ENCODE assay signal across 21 mouse cellular contexts in genomic region chr3:68948918-68949317, GRCm38 (mm10). TPM values are rescaled to one million over a fixed set of nuclear protein-coding genes. Genes with fewer than 3 reads are reported as not detected.
DNase-seq lines count a peak whose midpoint lies in the region; ATAC-seq lines count a peak whose summit lies in the region.
"Had no signal": no experiment of that assay in that cellular context is flagged by ENCODE, and none has a peak within 500 bp of the region (broad histone marks: within the 10 kb centered on the region; RNA-seq: fewer than 3 reads in every experiment).

No protein-coding gene starts in this region.

- DNase-seq in cerebellum, postnatal 14 days = peak; percentile 56 to 76
- DNase-seq in cerebellum, adult 11 months = no peak
- peak; percentile 37 for DNase-seq in midbrain, embryonic 14.5 days
- no peak for DNase-seq in midbrain, embryonic 10.5 days (ENCODE audit: low spot score)
- DNase-seq in embryo, embryonic 10 days (ENCODE audit: low spot score) = no peak
- DNase-seq: adrenal gland, adult 8-10 months; cerebellum, adult 8-10 months; gastrocnemius, adult 2 months; heart, postnatal 36 days; kidney, adult 18-20 months; lung, postnatal 4 days; thymus, postnatal 14 days had no signal

- no peaks in the 10 kb centered on the region for H3K9me3 ChIP-seq in hindbrain, embryonic 16.5 days (ENCODE audit: control insufficient read depth, low read length)
- no peaks in the 10 kb centered on the region for H3K9me3 ChIP-seq in hindbrain, embryonic 12.5 days (replicated peaks)
- H3K9me3 ChIP-seq in midbrain, embryonic 14.5 days (ENCODE audit: control insufficient read depth, low read length) = no peaks in the 10 kb centered on the region
- no peaks in the 10 kb centered on the region for H3K9me3 ChIP-seq in midbrain, embryonic 10.5 days (replicated peaks)
- H3K9me3 ChIP-seq: embryonic facial prominence, embryonic 13.5 days; G1E; heart, embryonic 15.5 days had no signal

- no peaks in the 10 kb centered on the region for H3K27me3 ChIP-seq in hindbrain, embryonic 16.5 days (replicated peaks; ENCODE audit: control insufficient read depth, insufficient read depth, low read length)
- no peaks in the 10 kb centered on the region for H3K27me3 ChIP-seq in hindbrain, embryonic 12.5 days
- no peaks in the 10 kb centered on the region for H3K27me3 ChIP-seq in midbrain, embryonic 14.5 days (ENCODE audit: control insufficient read depth, insufficient read depth, low read length)
- no peaks in the 10 kb centered on the region for H3K27me3 ChIP-seq in midbrain, embryonic 10.5 days (ENCODE audit: low read depth, poor library complexity, severe bottlenecking)
- H3K27me3 ChIP-seq: CH12.LX; embryonic facial prominence, embryonic 13.5 days; heart, embryonic 15.5 days; Patski had no signal

- H3K36me3 ChIP-seq in hindbrain, embryonic 16.5 days (ENCODE audit: control insufficient read depth, insufficient read depth, low read length) = no peaks in the 10 kb centered on the region
- peaks cover 7% of the 10 kb centered on the region; the same call in 1 of the 2 replicates for H3K36me3 ChIP-seq in hindbrain, embryonic 12.5 days
- no peaks in the 10 kb centered on the region for H3K36me3 ChIP-seq in midbrain, embryonic 14.5 days (ENCODE audit: control insufficient read depth, insufficient read depth, low read length)
- peaks cover 17% of the 10 kb centered on the region for H3K36me3 ChIP-seq in midbrain, embryonic 10.5 days
- H3K36me3 ChIP-seq: heart, embryonic 15.5 days had no signal

- H3K4me1 ChIP-seq in hindbrain, embryonic 16.5 days (ENCODE audit: control insufficient read depth, insufficient read depth, low read depth, low read length) = no peaks in the 10 kb centered on the region
- no peaks in the 10 kb centered on the region for H3K4me1 ChIP-seq in hindbrain, embryonic 12.5 days
- H3K4me1 ChIP-seq in midbrain, embryonic 14.5 days (ENCODE audit: control insufficient read depth, insufficient read depth, low read length) = no peaks in the 10 kb centered on the region
- peaks cover 7% of the 10 kb centered on the region for H3K4me1 ChIP-seq in midbrain, embryonic 10.5 days
- H3K4me1 ChIP-seq: embryonic facial prominence, embryonic 13.5 days; heart, embryonic 15.5 days had no signal

- ATAC-seq in hindbrain, embryonic 16.5 days = peak; percentile 78
- ATAC-seq in hindbrain, embryonic 12.5 days (ENCODE audit: low FRiP score) = no peak
- no peak for ATAC-seq in midbrain, embryonic 14.5 days (ENCODE audit: low FRiP score, low TSS enrichment)
- ATAC-seq: Patski had no signal

- no peak overlapping the region for H3K4me2 ChIP-seq in hindbrain, embryonic 16.5 days (ENCODE audit: low read length)
- H3K4me2 ChIP-seq in hindbrain, embryonic 12.5 days (replicated peaks) = no peak overlapping the region
- no peak overlapping the region for H3K4me2 ChIP-seq in midbrain, embryonic 14.5 days (ENCODE audit: low read length)
- H3K4me2 ChIP-seq: embryonic facial prominence, embryonic 13.5 days; heart, embryonic 15.5 days had no signal

- 52% methylated on average over 2 of the region's 2 CpGs for WGBS in hindbrain, embryonic 16.5 days
- WGBS in hindbrain, embryonic 12.5 days = 57% methylated on average over 2 of the region's 2 CpGs
- 39% methylated on average over 2 of the region's 2 CpGs for WGBS in midbrain, embryonic 14.5 days
- WGBS in midbrain, embryonic 10.5 days = 55% methylated on average over 2 of the region's 2 CpGs

- no peak overlapping the region for H3K4me3 ChIP-seq in hindbrain, embryonic 16.5 days (ENCODE audit: low read length)
- no peak overlapping the region for H3K4me3 ChIP-seq in hindbrain, embryonic 12.5 days
- no peak overlapping the region for H3K4me3 ChIP-seq in midbrain, embryonic 14.5 days (replicated peaks; ENCODE audit: low read depth, low read length)
- no peak overlapping the region for H3K4me3 ChIP-seq in midbrain, embryonic 10.5 days
- H3K4me3 ChIP-seq: embryonic facial prominence, embryonic 13.5 days; erythroblast, embryonic 14.5 days; gastrocnemius, adult 2 months; heart, embryonic 15.5 days had no signal

- no peak overlapping the region for H3K27ac ChIP-seq in hindbrain, embryonic 16.5 days (ENCODE audit: low read depth, low read length)
- no peak overlapping the region for H3K27ac ChIP-seq in hindbrain, embryonic 12.5 days
- no peak overlapping the region for H3K27ac ChIP-seq in midbrain, embryonic 14.5 days (replicated peaks; ENCODE audit: low read depth, low read length)
- H3K27ac ChIP-seq in midbrain, embryonic 10.5 days (replicated peaks) = no peak overlapping the region
- H3K27ac ChIP-seq: embryonic facial prominence, embryonic 13.5 days; gastrocnemius, adult 2 months; heart, embryonic 15.5 days; kidney, postnatal 0 days had no signal

- no peak overlapping the region for H3K9ac ChIP-seq in hindbrain, embryonic 16.5 days (ENCODE audit: low read depth, low read length)
- H3K9ac ChIP-seq in hindbrain, embryonic 12.5 days = no peak overlapping the region
- no peak overlapping the region for H3K9ac ChIP-seq in midbrain, embryonic 14.5 days (replicated peaks; ENCODE audit: low read length)
- H3K9ac ChIP-seq: embryonic facial prominence, embryonic 13.5 days; heart, embryonic 15.5 days had no signal

RNA-seq across cellular contexts. Expression of gene Ift80, which starts 55.5 kb away (rescaled TPM):
- polyA plus RNA-seq in hindbrain, embryonic 16.5 days (2015; fragmentation: Nextera tagmentation; extraction: Ambion mirVana) = 7.8 and 9.1 TPM in 2 replicates
- 15.9 and 18.2 TPM in 2 replicates for polyA plus RNA-seq in hindbrain, embryonic 12.5 days (2016; fragmentation: Nextera tagmentation; extraction: Ambion mirVana)
- polyA plus RNA-seq in midbrain, embryonic 14.5 days (2014; fragmentation: Nextera tagmentation; extraction: Ambion mirVana) = 5.6 and 11.2 TPM in 2 replicates
- polyA plus RNA-seq in midbrain, embryonic 10.5 days (2016; fragmentation: Nextera tagmentation; extraction: Ambion mirVana) = 19.8 and 20.7 TPM in 2 replicates

RNA-seq across cellular contexts. Expression of gene Smc4, which starts 55.6 kb away (rescaled TPM):
- polyA plus RNA-seq in hindbrain, embryonic 16.5 days (2015; fragmentation: Nextera tagmentation; extraction: Ambion mirVana) = 36.1 and 37.5 TPM in 2 replicates
- polyA plus RNA-seq in hindbrain, embryonic 12.5 days (2016; fragmentation: Nextera tagmentation; extraction: Ambion mirVana) = 131 TPM in 2 replicates
- polyA plus RNA-seq in midbrain, embryonic 14.5 days (2014; fragmentation: Nextera tagmentation; extraction: Ambion mirVana) = 32.9 and 47.8 TPM in 2 replicates
- 180 and 183 TPM in 2 replicates for polyA plus RNA-seq in midbrain, embryonic 10.5 days (2016; fragmentation: Nextera tagmentation; extraction: Ambion mirVana)

Comparison
In these comparisons a context has a peak if more than half of its experiments do, and no peak if none do; other contexts are left out.
1. DNase-seq: peak in cerebellum, postnatal 14 days (2 of 2) and midbrain, embryonic 14.5 days (single experiment); none in cerebellum, adult 11 months (single experiment), midbrain, embryonic 10.5 days (single experiment) and embryo, embryonic 10 days (single experiment).